Mouse (Mus musculus) heart, postnatal 0 days (tissue): ENCODE results near the gene Ccdc184. TPM values are rescaled to one million over a fixed set of nuclear protein-coding genes. Genes with fewer than 3 reads are reported as not detected.

ENCODE experiments used
- ATAC-seq: fragments of 200-750 bp; cut with Nextera tagmentation; 2 replicates; pipeline ENCODE4 v1.8.0; 2017; ENCODE audit warnings: low read depth, moderate number of reproducible peaks, moderate library complexity; ENCODE audit not compliant: insufficient read depth
- DNase-seq: peaks from one replicate; pipeline ENCODE4 v3.0.0-alpha.2; 2016; ENCODE audit warnings: low spot score
- H3K27ac ChIP-seq: fragments of 300-500 bp; sonication (generic); 2 replicates; pipeline ENCODE4 v1.5.1; 2014; ENCODE audit warnings: low read depth, mild to moderate bottlenecking
- H3K27me3 ChIP-seq: fragments of 300-500 bp; sonication (generic); 2 replicates; pipeline ENCODE4 v1.6.1; 2014; ENCODE audit warnings: low read length, mixed read lengths; ENCODE audit not compliant: control insufficient read depth, insufficient read depth
- H3K36me3 ChIP-seq: fragments of 300-500 bp; sonication (generic); replicated peaks from 2 replicates; pipeline ENCODE4 v1.6.1; 2014; ENCODE audit warnings: low read length, mixed read lengths; ENCODE audit not compliant: control insufficient read depth, insufficient read depth
- H3K4me1 ChIP-seq: fragments of 300-500 bp; sonication (generic); 2 replicates; pipeline ENCODE4 v1.6.1; 2014; ENCODE audit warnings: antibody characterized with exemption; ENCODE audit not compliant: control insufficient read depth, insufficient read depth
- H3K4me2 ChIP-seq: fragments of 300-500 bp; sonication (generic); 2 replicates; pipeline ENCODE4 v1.6.1; 2014; ENCODE audit warnings: low read depth, mild to moderate bottlenecking, low read length, moderate library complexity
- H3K4me3 ChIP-seq: fragments of 300-500 bp; sonication (generic); 2 replicates; pipeline ENCODE4 v1.5.1; 2014; ENCODE audit warnings: low read depth, low read length
- H3K9ac ChIP-seq: fragments of 300-500 bp; sonication (generic); replicated peaks from 2 replicates; pipeline ENCODE4 v1.6.1; 2014; ENCODE audit warnings: low read depth, low read length, mixed read lengths
- H3K9me3 ChIP-seq: fragments of 300-500 bp; sonication (generic); replicated peaks from 2 replicates; pipeline ENCODE4 v1.6.1; 2016; ENCODE audit warnings: low read length; ENCODE audit not compliant: control insufficient read depth
- CTCF ChIP-seq: IDR thresholded peaks from 2 replicates; pipeline ENCODE4 v1.5.1; 2016; ENCODE audit warnings: antibody characterized with exemption, control low read depth, low read depth
- EP300 ChIP-seq: IDR thresholded peaks from 2 replicates; pipeline ENCODE4 v1.6.1; 2016; ENCODE audit warnings: antibody characterized with exemption, low read depth
- WGBS: fragments of 180-500 bp; shearing (Covaris S2); extraction: QIAGEN DNeasy Blood & Tissue Kit; methylation state at CpG from one replicate; pipeline ENCODE4 v1.1.7; 2014; 5-methylcytosine and 5-hydroxymethylcytosine counted together
- polyA plus RNA-seq: library from polyadenylated mRNA; unstranded; fragments of >200 nt; fragmentation: Nextera tagmentation; extraction: Ambion mirVana; gene quantifications from 2 replicates; pipeline ENCODE4 v1.2.1, GENCODE M21; 2015
- total RNA-seq: library from RNA; depleted of rRNA; stranded (reverse); fragments of >200 nt; gene quantifications from 2 replicates; pipeline ENCODE4 v1.2.3, GENCODE M21; 2014; ENCODE audit warnings: low replicate concordance

The Ccdc184 gene
- total and polyA plus RNA-seq, 2 experiments from 2014 or later: 0.63 to 0.92 TPM

GRCm38 (mm10) chr15:98155272-98155671 lies 11.7 kb upstream of the Ccdc184 start:
- Histone ChIP-seq H3K4me1 (no peaks in the 10 kb centered on the region), H3K27me3 (no peaks in the 10 kb centered on the region), H3K4me3 (no peak overlapping the region), H3K4me2 (no peak overlapping the region), H3K9ac (no peak overlapping the region), H3K36me3 (no peaks in the 10 kb centered on the region), H3K27ac (no peak overlapping the region), H3K9me3 (no peaks in the 10 kb centered on the region)
- DNase-seq (no peak), ATAC-seq (no peak)
- 83% methylated on average over 5 of the region's 5 CpGs for WGBS
- TF ChIP-seq EP300: no peak
- no peak for TF ChIP-seq CTCF

GRCm38 (mm10) chr15:98155944-98156343 lies 11.0 kb upstream of the Ccdc184 start:
- Histone ChIP-seq H3K9me3 (no peaks in the 10 kb centered on the region), H3K27me3 (no peaks in the 10 kb centered on the region), H3K9ac (no peak overlapping the region), H3K36me3 (no peaks in the 10 kb centered on the region), H3K4me3 (no peak overlapping the region), H3K27ac (no peak overlapping the region), H3K4me1 (no peaks in the 10 kb centered on the region), H3K4me2 (no peak overlapping the region)
- TF ChIP-seq CTCF (no peak), EP300 (no peak)
- no peak for DNase-seq
- ATAC-seq: no peak
- 52% methylated on average over 4 of the region's 4 CpGs for WGBS

- DNase-seq (no peak), ATAC-seq (no peak)
- Histone ChIP-seq H3K4me3 (no peak overlapping the region), H3K4me1 (peaks cover 2% of the 10 kb centered on the region; the same call in 1 of the 2 replicates), H3K4me2 (no peak overlapping the region), H3K27ac (no peak overlapping the region), H3K36me3 (no peaks in the 10 kb centered on the region), H3K9me3 (no peaks in the 10 kb centered on the region), H3K9ac (no peak overlapping the region), H3K27me3 (no peaks in the 10 kb centered on the region)
- TF ChIP-seq EP300 (no peak), CTCF (no peak)
- 48% methylated on average over 1 of the region's 1 CpGs for WGBS
These were observed 9.7 kb upstream of the Ccdc184 start for GRCm38 (mm10) chr15:98157253-98157652.

GRCm38 (mm10) chr15:98161026-98161805 lies 5.7 kb upstream of the Ccdc184 start:
- H3K4me2 ChIP-seq: no peak overlapping the region
- no peak for TF ChIP-seq CTCF
- TF ChIP-seq EP300: no peak
- 69% methylated on average over 19 of the region's 19 CpGs for WGBS

GRCm38 (mm10) chr15:98162561-98162960 lies 4.4 kb upstream of the Ccdc184 start:
- H3K4me3 ChIP-seq: no peak overlapping the region
- TF ChIP-seq EP300 (no peak), CTCF (no peak)
- H3K9ac ChIP-seq: no peak overlapping the region
- WGBS: 22% methylated on average over 4 of the region's 4 CpGs
- DNase-seq: no peak
- ATAC-seq: 0 out of 2 replicates have a peak, but pooled peaks have one; percentile 33
- peaks cover 19% of the 10 kb centered on the region for H3K27me3 ChIP-seq
- no peaks in the 10 kb centered on the region for H3K9me3 ChIP-seq
- H3K27ac ChIP-seq: 0 out of 2 replicates have a peak overlapping the region, but pooled peaks have one; percentile 1
- peaks cover 10% of the 10 kb centered on the region for H3K4me1 ChIP-seq
- H3K4me2 ChIP-seq: no peak overlapping the region
- H3K36me3 ChIP-seq: no peaks in the 10 kb centered on the region

More at GRCm38 (mm10) chr15:98161026-98161805, 5.7 kb upstream of the Ccdc184 start:
- Histone ChIP-seq H3K9me3 (no peaks in the 10 kb centered on the region), H3K4me3 (no peak overlapping the region), H3K9ac (no peak overlapping the region), H3K27me3 (peaks cover 9% of the 10 kb centered on the region; the same call in 1 of the 2 replicates), H3K4me1 (peaks cover 5% of the 10 kb centered on the region; the same call in 1 of the 2 replicates), H3K36me3 (no peaks in the 10 kb centered on the region), H3K27ac (no peak overlapping the region)
- DNase-seq (no peak), ATAC-seq (no peak)
